Mouse (Mus musculus): ENCODE data around the gene Rassf2. TPM values are rescaled to one million over a fixed set of nuclear protein-coding genes. Genes with fewer than 3 reads are reported as not detected.

The Rassf2 gene
- polyA plus RNA-seq, 1 experiment from 2014 or later = 15.8 TPM

- H3K27ac ChIP-seq (ENCODE audit: low read depth) = peak overlapping the region; percentile 3; the same call in 1 of the 2 replicates
- peak; percentile 45; the same call in 1 of the 2 replicates for ATAC-seq (ENCODE audit: insufficient read depth)
Observed at GRCm38 (mm10) chr2:131945225-131945624, 84.8 kb downstream of the Rassf2 start.

GRCm38 (mm10) chr2:131944370-131944769 lies 85.7 kb downstream of the Rassf2 start:
- H3K36me3 ChIP-seq (ENCODE audit: insufficient read depth) = no peaks in the 10 kb centered on the region
- no peak overlapping the region for H3K4me2 ChIP-seq
- no peak for TF ChIP-seq CTCF (IDR thresholded peaks at IDR 0.05; ENCODE audit: low read depth)
- DNase-seq = no peak
- no peak overlapping the region for H3K27ac ChIP-seq (ENCODE audit: low read depth)
- no peaks in the 10 kb centered on the region for H3K27me3 ChIP-seq (ENCODE audit: insufficient read depth, low read length)
- no peaks in the 10 kb centered on the region; the same call in 1 of the 2 replicates for H3K4me1 ChIP-seq (ENCODE audit: insufficient read depth)
- no peaks in the 10 kb centered on the region for H3K9me3 ChIP-seq (ENCODE audit: low read depth, low read length)
- ATAC-seq (ENCODE audit: insufficient read depth) = no peak; the same call in 1 of the 2 replicates
- H3K4me3 ChIP-seq (ENCODE audit: low read depth, low read length) = no peak overlapping the region
- H3K9ac ChIP-seq = no peak overlapping the region
- WGBS = 13% methylated on average over 1 of the region's 1 CpGs

More at GRCm38 (mm10) chr2:131945225-131945624, 84.8 kb downstream of the Rassf2 start:
- peak; percentile 32 for DNase-seq
- no peak overlapping the region for H3K9ac ChIP-seq
- WGBS = 57% methylated on average over 8 of the region's 8 CpGs
- TF ChIP-seq CTCF (IDR thresholded peaks at IDR 0.05; ENCODE audit: low read depth) = no peak
- H3K4me1 ChIP-seq (ENCODE audit: insufficient read depth) = no peaks in the 10 kb centered on the region; the same call in 1 of the 2 replicates
- no peaks in the 10 kb centered on the region for H3K9me3 ChIP-seq (ENCODE audit: low read depth, low read length)
- no peaks in the 10 kb centered on the region for H3K36me3 ChIP-seq (ENCODE audit: insufficient read depth)
- H3K27me3 ChIP-seq (ENCODE audit: insufficient read depth, low read length) = no peaks in the 10 kb centered on the region
- no peak overlapping the region for H3K4me3 ChIP-seq (ENCODE audit: low read depth, low read length)
- H3K4me2 ChIP-seq = no peak overlapping the region

DNA sequence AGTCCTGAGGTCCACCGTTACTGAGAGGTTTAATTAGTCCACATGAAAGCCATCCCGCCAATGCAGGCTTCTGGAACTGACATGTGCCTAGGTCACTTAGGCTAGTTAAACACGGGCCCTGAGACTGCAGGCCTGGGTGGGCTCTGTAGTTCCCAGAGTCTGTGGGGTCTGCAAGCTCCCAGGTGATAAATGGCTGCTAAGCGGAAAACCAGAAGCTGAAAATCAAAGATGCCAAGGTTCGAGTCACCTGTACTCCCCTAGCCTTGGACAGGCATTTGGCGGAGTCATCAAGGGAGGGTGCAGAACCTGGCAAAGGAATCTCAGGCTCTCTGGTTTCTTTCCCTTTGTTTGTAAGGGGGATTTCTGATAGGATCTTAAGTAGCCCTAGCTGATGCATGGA lies 88.6 kb downstream of the Rassf2 start:
- H3K27ac ChIP-seq (ENCODE audit: low read depth) = no peak overlapping the region
- TF ChIP-seq CTCF (IDR thresholded peaks at IDR 0.05; ENCODE audit: low read depth) = no peak
- H3K4me1 ChIP-seq (ENCODE audit: insufficient read depth) = no peaks in the 10 kb centered on the region
- H3K4me2 ChIP-seq = no peak overlapping the region
- DNase-seq (no peak), ATAC-seq (ENCODE audit: insufficient read depth) (no peak)
- peaks cover 5% of the 10 kb centered on the region; the same call in 1 of the 2 replicates for H3K36me3 ChIP-seq (ENCODE audit: insufficient read depth)
- H3K9ac ChIP-seq = no peak overlapping the region
- H3K4me3 ChIP-seq (ENCODE audit: low read depth, low read length) = no peak overlapping the region
- no peaks in the 10 kb centered on the region for H3K9me3 ChIP-seq (ENCODE audit: low read depth, low read length)
- WGBS = 74% methylated on average over 6 of the region's 6 CpGs
- H3K27me3 ChIP-seq (ENCODE audit: insufficient read depth, low read length) = no peaks in the 10 kb centered on the region

- no peak for DNase-seq
- Histone ChIP-seq H3K27me3 (ENCODE audit: insufficient read depth, low read length) (no peaks in the 10 kb centered on the region), H3K4me1 (ENCODE audit: insufficient read depth) (no peaks in the 10 kb centered on the region), H3K4me3 (ENCODE audit: low read depth, low read length) (no peak overlapping the region), H3K9me3 (ENCODE audit: low read depth, low read length) (no peaks in the 10 kb centered on the region), H3K36me3 (ENCODE audit: insufficient read depth) (peaks cover 7% of the 10 kb centered on the region; the same call in 1 of the 2 replicates), H3K27ac (ENCODE audit: low read depth) (no peak overlapping the region), H3K4me2 (no peak overlapping the region), H3K9ac (no peak overlapping the region)
- no peak for TF ChIP-seq CTCF (IDR thresholded peaks at IDR 0.05; ENCODE audit: low read depth)
- WGBS = 51% methylated on average over 3 of the region's 3 CpGs
- no peak for ATAC-seq (ENCODE audit: insufficient read depth)
Observed at GRCm38 (mm10) chr2:131940506-131940905, 89.6 kb downstream of the Rassf2 start.

Other genes with a start within 250 kb of the Rassf2 start
- not detected in 2 replicates for gene Erv3, start 170.5 kb downstream of the Rassf2 start, polyA plus RNA-seq (2014; fragmentation: Nextera tagmentation; extraction: Ambion mirVana)
- 31.2 and 32.8 TPM in 2 replicates for gene Prnp, start 120.3 kb downstream of the Rassf2 start, polyA plus RNA-seq (2014; fragmentation: Nextera tagmentation; extraction: Ambion mirVana)
- not detected in 2 replicates for gene Prn, start 120.3 kb downstream of the Rassf2 start, polyA plus RNA-seq (2014; fragmentation: Nextera tagmentation; extraction: Ambion mirVana)
- 55.8 and 57.3 TPM in 2 replicates for gene Prnd, start 79.4 kb downstream of the Rassf2 start, polyA plus RNA-seq (2014; fragmentation: Nextera tagmentation; extraction: Ambion mirVana)
- 13.8 and 17.3 TPM in 2 replicates for gene Slc23a2, start 114.8 kb upstream of the Rassf2 start, polyA plus RNA-seq (2014; fragmentation: Nextera tagmentation; extraction: Ambion mirVana)
- 36.7 and 39.9 TPM in 2 replicates for gene Tmem230, start 217.5 kb upstream of the Rassf2 start, polyA plus RNA-seq (2014; fragmentation: Nextera tagmentation; extraction: Ambion mirVana)
- 335 and 339 TPM in 2 replicates for gene Pcna, start 223.1 kb upstream of the Rassf2 start, polyA plus RNA-seq (2014; fragmentation: Nextera tagmentation; extraction: Ambion mirVana)
- gene Cds2, start 232.9 kb upstream of the Rassf2 start, polyA plus RNA-seq (2014; fragmentation: Nextera tagmentation; extraction: Ambion mirVana) = 17.1 and 20.7 TPM in 2 replicates

Data from lung, embryonic 14.5 days (tissue).